8 mouse cellular contexts compared by ENCODE assay signal in the genomic region with DNA sequence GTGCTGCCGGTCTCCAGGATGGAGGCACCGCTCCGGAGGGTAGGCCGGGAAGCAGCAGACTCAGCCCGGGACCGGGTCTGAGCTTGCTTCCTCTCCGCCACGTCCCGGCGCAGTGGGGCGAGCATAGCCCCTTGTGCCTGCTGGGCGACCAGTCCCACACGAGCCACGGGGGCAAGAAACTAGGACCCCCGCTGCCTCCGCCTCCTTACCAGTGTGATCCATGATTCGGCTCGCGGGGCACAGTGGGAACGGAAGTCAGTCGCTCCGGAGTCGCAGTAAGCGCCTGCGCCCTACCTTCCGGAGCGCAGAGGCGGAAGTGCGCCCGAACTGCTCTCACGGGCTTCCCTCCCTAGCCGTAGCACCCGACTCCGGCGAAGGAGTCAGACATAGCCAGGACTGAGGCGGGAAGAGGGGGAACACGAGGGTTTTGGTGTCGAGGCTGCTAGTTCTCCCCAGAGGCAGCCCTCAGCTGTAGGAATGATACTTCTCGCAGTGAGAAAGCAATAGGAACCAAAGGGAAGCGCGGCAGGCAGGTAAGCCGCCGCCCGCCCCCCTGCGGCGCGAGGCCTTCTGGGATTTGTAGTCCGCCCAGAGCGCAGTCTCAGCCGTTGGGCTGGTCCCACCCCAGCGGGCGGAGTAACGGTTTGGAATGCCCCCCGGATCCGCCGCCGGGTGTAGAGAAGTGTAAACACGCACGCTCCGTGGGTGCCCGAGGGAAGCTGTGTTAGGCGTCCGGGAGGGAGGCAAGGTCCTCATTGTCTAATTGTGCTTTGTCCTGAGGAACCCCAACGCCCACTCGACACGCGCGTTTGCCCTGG. TPM values are rescaled to one million over a fixed set of nuclear protein-coding genes. Genes with fewer than 3 reads are reported as not detected.
DNase-seq lines count a peak whose midpoint lies in the region; ATAC-seq lines count a peak whose summit lies in the region.

TSS of gene Cbll1 (minus strand) at position 303 of the 818 bp plus-strand sequence.

- peak; percentile 97 for DNase-seq in ZHBTc4 (ENCODE audit: low read depth, low spot score)
- DNase-seq in gastrocnemius, adult 8-10 months (ENCODE audit: low spot score in 2 of 2) = peak; percentile 87 to 89
- peak; percentile 83 for DNase-seq in hindlimb bud, embryonic 11.5 days (ENCODE audit: extremely low spot score, low read depth, low spot score)
- peak; percentile 91 to 93 for DNase-seq in left cerebral cortex, adult 8-10 months (ENCODE audit: low spot score in 2 of 2)
- peak; percentile 96 to 97 for DNase-seq in right cerebral cortex, postnatal 10 days (ENCODE audit: low spot score in 2 of 2)
- peak; percentile 92 for DNase-seq in urinary bladder, postnatal 25 days (ENCODE audit: low spot score)

- 0 out of 2 replicates have a peak, but pooled peaks cover 2% of the 10 kb centered on the region for H3K9me3 ChIP-seq in megakaryocyte, embryonic 14.5 days

- H3K4me1 ChIP-seq in megakaryocyte, embryonic 14.5 days = peaks cover 30% of the 10 kb centered on the region

- peaks cover 4% of the 10 kb centered on the region for H3K36me3 ChIP-seq in megakaryocyte, embryonic 14.5 days (replicated peaks; ENCODE audit: low read length)

- H3K4me3 ChIP-seq in megakaryocyte, embryonic 14.5 days (replicated peaks) = peak within 1 kb of the TSS; percentile 98

- no peaks in the 10 kb centered on the region for H3K27me3 ChIP-seq in megakaryocyte, embryonic 14.5 days (replicated peaks)

- peak; percentile 90 for ATAC-seq in common myeloid progenitor, adult 5-6 weeks (replicated peaks; ENCODE audit: low read depth, poor library complexity, severe bottlenecking)

RNA-seq across cellular contexts. Expression of gene Cbll1, which starts in this region (rescaled TPM):
- total RNA-seq in common myeloid progenitor, adult 5-6 weeks (2017) = 14.2 and 15.1 TPM in 2 replicates
- total RNA-seq in gastrocnemius, adult 8-10 months (2022) = 10 to 100 TPM in 3 of 4 experiments, 1 to 10 TPM in 1; 9.7 to 14.7 (median 12.0) TPM
- total RNA-seq in left cerebral cortex, adult 8-10 months (2022) = 10 to 100 TPM; 20.5 to 22.0 (median 21.3) TPM
- 0.82 and 1.2 TPM in 2 replicates for polyA plus RNA-seq in megakaryocyte, embryonic 14.5 days (2012; ENCODE audit: insufficient read depth, low replicate concordance)

Comparison
In these comparisons a context has a peak if more than half of its experiments do, and no peak if none do; other contexts are left out.
1. Peak in every context shown above with its lines: DNase-seq, ATAC-seq and H3K4me3 ChIP-seq.